Mouse (Mus musculus) MEL (cell line): Measurements from ENCODE around the gene Cep68. TPM values are rescaled to one million over a fixed set of nuclear protein-coding genes. Genes with fewer than 3 reads are reported as not detected.

Experiments used
- DNase-seq: peaks from one replicate; pipeline ENCODE4 v3.0.0; 2011; ENCODE audit warnings: low read depth, low spot score
- H3K27ac ChIP-seq: 2 replicates; pipeline ENCODE4 v1.5.1; 2012; ENCODE audit warnings: low read depth, mild to moderate bottlenecking, control low read depth, low read length, moderate library complexity; ENCODE audit not compliant: control insufficient read depth
- H3K27me3 ChIP-seq, 2 experiments: fragments of 150-350 bp in 1 of 2; sonication (generic) in 1 of 2; 2 replicates each; pipeline ENCODE4 v1.6.1; 2012; ENCODE audit warnings: low read length in 2 of 2, mild to moderate bottlenecking in 2 of 2, improper control_type of control experiment in 1 of 2, moderate library complexity in 1 of 2; ENCODE audit not compliant: insufficient read depth in 2 of 2, control insufficient read depth in 1 of 2
- H3K36me3 ChIP-seq, 2 experiments: 2 replicates each; pipeline ENCODE4 v1.6.1; 2012 to 2014; ENCODE audit warnings: low read length in 2 of 2, improper control_type of control experiment in 1 of 2, inconsistent platforms in 1 of 2, mild to moderate bottlenecking in 1 of 2; ENCODE audit not compliant: insufficient read depth in 2 of 2, control insufficient read depth in 1 of 2
- H3K4me1 ChIP-seq, 2 experiments: fragments of 150-350 bp in 1 of 2; sonication (generic) in 1 of 2; 2 replicates each; pipeline ENCODE4 v1.6.1; 2012; ENCODE audit warnings: low read length in 2 of 2, improper control_type of control experiment in 1 of 2, mild to moderate bottlenecking in 1 of 2; ENCODE audit not compliant: insufficient read depth in 2 of 2, control insufficient read depth in 1 of 2
- H3K4me3 ChIP-seq, 2 experiments: fragments of 150-350 bp in 1 of 2; sonication (generic) in 1 of 2; 2 replicates each; pipeline ENCODE4 v1.5.1; 2012; ENCODE audit warnings: low read depth in 2 of 2, low read length in 2 of 2, mild to moderate bottlenecking in 2 of 2, moderate library complexity in 2 of 2, control low read depth in 1 of 2, improper control_type of control experiment in 1 of 2; ENCODE audit not compliant: control insufficient read depth in 1 of 2, insufficient read depth in 1 of 2
- H3K79me2 ChIP-seq: 2 replicates; pipeline ENCODE4 v1.6.1; 2012; ENCODE audit warnings: mild to moderate bottlenecking, low read length, moderate library complexity; ENCODE audit not compliant: control insufficient read depth, poor library complexity, insufficient read depth
- H3K9ac ChIP-seq: 2 replicates; pipeline ENCODE4 v1.6.1; 2012; ENCODE audit warnings: low read depth, mild to moderate bottlenecking, control low read depth, low read length, moderate library complexity; ENCODE audit not compliant: control insufficient read depth, poor library complexity, severe bottlenecking
- H3K9me3 ChIP-seq: fragments of 150-350 bp; sonication (generic); replicated peaks from 2 replicates; pipeline ENCODE4 v1.6.1; 2012; ENCODE audit warnings: mild to moderate bottlenecking, low read length, improper control_type of control experiment, moderate library complexity; ENCODE audit not compliant: insufficient read depth
- BHLHE40 ChIP-seq: IDR thresholded peaks from 2 replicates; pipeline ENCODE4 v1.6.1; 2012; ENCODE audit warnings: low read depth, mild to moderate bottlenecking, inconsistent platforms, low read length, improper control_type of control experiment, borderline replicate concordance
- CHD2 ChIP-seq: IDR thresholded peaks from 2 replicates; pipeline ENCODE4 v1.6.1; 2011; ENCODE audit warnings: low read length, improper control_type of control experiment
- E2F4 ChIP-seq: IDR thresholded peaks from 2 replicates; pipeline ENCODE4 v1.6.1; 2011; ENCODE audit warnings: low read depth, low read length, improper control_type of control experiment, borderline replicate concordance
- ELF1 ChIP-seq: IDR thresholded peaks from 2 replicates; pipeline ENCODE4 v1.6.1; 2014; ENCODE audit warnings: low read depth, mild to moderate bottlenecking, inconsistent platforms, low read length, improper control_type of control experiment, moderate library complexity
- EP300 ChIP-seq, 2 experiments: IDR thresholded peaks; 2 replicates each; pipeline ENCODE4 v1.6.1; 2011; ENCODE audit warnings: improper control_type of control experiment in 2 of 2, low read length in 2 of 2, low read depth in 1 of 2, mild to moderate bottlenecking in 1 of 2
- GABPA ChIP-seq: IDR thresholded peaks from 2 replicates; pipeline ENCODE4 v1.6.1; 2012; ENCODE audit warnings: low read depth, mild to moderate bottlenecking, inconsistent platforms, low read length, improper control_type of control experiment, moderate library complexity
- JUND ChIP-seq: IDR thresholded peaks from 2 replicates; pipeline ENCODE4 v1.6.1; 2011; ENCODE audit warnings: low read depth, mild to moderate bottlenecking, improper control_type of control experiment, low read length
- MAX ChIP-seq: IDR thresholded peaks from 2 replicates; pipeline ENCODE4 v1.6.1; 2011; ENCODE audit warnings: low read length, improper control_type of control experiment
- MXI1 ChIP-seq: IDR thresholded peaks from 2 replicates; pipeline ENCODE4 v1.6.1; 2011; ENCODE audit warnings: mild to moderate bottlenecking, low read depth, low read length, improper control_type of control experiment
- MYB ChIP-seq: IDR thresholded peaks from 2 replicates; pipeline ENCODE4 v1.6.1; 2011; ENCODE audit warnings: mild to moderate bottlenecking, low read depth, low read length, improper control_type of control experiment
- MYC ChIP-seq: IDR thresholded peaks from 2 replicates; pipeline ENCODE4 v1.6.1; 2011; ENCODE audit warnings: low read depth, mild to moderate bottlenecking, low read length, improper control_type of control experiment, moderate library complexity
- NELFE ChIP-seq: IDR thresholded peaks from 2 replicates; pipeline ENCODE4 v1.6.1; 2011; ENCODE audit warnings: low read depth, low read length, improper control_type of control experiment
- NRF1 ChIP-seq: IDR thresholded peaks from 2 replicates; pipeline ENCODE4 v1.6.1; 2014; ENCODE audit warnings: low read depth, mild to moderate bottlenecking, inconsistent platforms, low read length, improper control_type of control experiment, moderate library complexity; ENCODE audit not compliant: poor library complexity, insufficient read depth, severe bottlenecking
- POLR2AphosphoS2 ChIP-seq: IDR thresholded peaks from 2 replicates; pipeline ENCODE4 v1.6.1; 2011; ENCODE audit warnings: low read length, improper control_type of control experiment
- POLR2AphosphoS5 ChIP-seq: IDR thresholded peaks from 2 replicates; pipeline ENCODE4 v1.6.1; 2012; ENCODE audit warnings: low read depth, borderline replicate concordance, mild to moderate bottlenecking, inconsistent platforms, low read length, moderate library complexity, mixed read lengths
- RCOR1 ChIP-seq: IDR thresholded peaks from 2 replicates; pipeline ENCODE4 v1.6.1; 2012; ENCODE audit warnings: low read depth, mild to moderate bottlenecking, inconsistent platforms, low read length, improper control_type of control experiment
- SMC3 ChIP-seq: IDR thresholded peaks from 2 replicates; pipeline ENCODE4 v1.6.1; 2011; ENCODE audit warnings: low read depth, low read length, improper control_type of control experiment
- UBTF ChIP-seq: IDR thresholded peaks from 2 replicates; pipeline ENCODE4 v1.6.1; 2012; ENCODE audit warnings: low read depth, mild to moderate bottlenecking, inconsistent platforms, low read length, improper control_type of control experiment, moderate library complexity, borderline replicate concordance; ENCODE audit not compliant: insufficient read depth
- USF2 ChIP-seq, 2 experiments: IDR thresholded peaks; 2 replicates each; pipeline ENCODE4 v1.6.1; 2011 to 2012; ENCODE audit warnings: improper control_type of control experiment in 2 of 2, low read length in 2 of 2, borderline replicate concordance in 1 of 2, inconsistent platforms in 1 of 2, low read depth in 1 of 2, mild to moderate bottlenecking in 1 of 2; ENCODE audit not compliant: insufficient read depth in 1 of 2
- ZNF384 ChIP-seq: IDR thresholded peaks from 2 replicates; pipeline ENCODE4 v1.6.1; 2012; ENCODE audit warnings: low read depth, mild to moderate bottlenecking, inconsistent platforms, low read length, improper control_type of control experiment
- polyA plus RNA-seq, 2 experiments: library from polyadenylated mRNA; stranded (reverse) in 1 of 2; unstranded in 1 of 2; fragments of >175 nt in 1 of 2; fragments of >200 nt in 1 of 2; gene quantifications; 2 replicates each; pipeline versions ENCODE4 v1.2.1 to v1.2.4; 2012; ENCODE audit warnings: low replicate concordance in 2 of 2, low read depth in 1 of 2; ENCODE audit not compliant: insufficient read length in 2 of 2, insufficient read depth in 1 of 2, missing spikeins in 1 of 2
- total RNA-seq: library from RNA; depleted of rRNA; stranded (reverse); fragments of 300-350 nt; gene quantifications from 2 replicates; pipeline ENCODE4 v1.2.3, GENCODE M21; 2012

Cep68 gene
- total and polyA plus RNA-seq, 3 experiments = 22.2 to 24.7 TPM; not detected in 1

GRCm38 (mm10) chr11:20239279-20239861 lies 9.9 kb downstream of the Cep68 start:
- Histone ChIP-seq H3K4me1 (peaks cover 4 to 6% of the 10 kb centered on the region in 2 experiments; a peak in 3 of 4 replicates), H3K36me3 (peaks cover 11 to 19% of the 10 kb centered on the region in 2 experiments)

DNA sequence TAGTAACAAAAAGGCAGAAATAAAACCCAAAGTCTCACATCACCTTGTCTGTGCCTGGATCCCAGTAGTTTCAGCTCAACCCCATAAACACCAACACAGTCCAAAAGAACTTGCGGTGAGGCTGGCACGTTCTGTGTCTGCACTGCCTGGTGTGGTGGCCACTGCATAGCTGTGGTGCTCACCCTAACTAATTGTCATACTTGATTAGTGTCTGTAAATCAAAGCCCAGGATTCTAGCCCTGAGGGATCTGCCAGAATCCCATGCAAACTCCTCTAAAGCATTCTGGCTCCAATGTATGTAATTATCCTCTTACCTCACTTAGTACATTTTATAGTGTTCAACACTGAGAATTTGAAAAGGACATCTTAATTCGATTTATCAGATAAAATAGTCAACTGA lies 11.3 kb downstream of the Cep68 start:
- H3K9me3 ChIP-seq = no peaks in the 10 kb centered on the region
- H3K27ac ChIP-seq = no peak overlapping the region
- H3K27me3 ChIP-seq = no peaks in the 10 kb centered on the region
- no peak overlapping the region for H3K4me3 ChIP-seq
- H3K36me3 ChIP-seq = peaks cover 7 to 23% of the 10 kb centered on the region in 2 experiments
- H3K4me1 ChIP-seq = no peaks in the 10 kb centered on the region
- H3K79me2 ChIP-seq = peaks cover under 1% of the 10 kb centered on the region; the same call in 1 of the 2 replicates
- TF ChIP-seq ZNF384 (no peak), UBTF (no peak), E2F4 (no peak), NELFE (no peak), MYC (no peak), BHLHE40 (no peak), POLR2AphosphoS5 (no peak), MXI1 (no peak), SMC3 (no peak), CHD2 (no peak), GABPA (no peak), RCOR1 (no peak), MYB (no peak), USF2 (IDR thresholded peaks at IDR 0.05; ENCODE audit: borderline replicate concordance in 1 of 2, insufficient read depth in 1 of 2, low read depth in 1 of 2, low read length in 2 of 2) (no peak), JUND (no peak), MAX (no peak), ELF1 (no peak), EP300 (IDR thresholded peaks at IDR 0.05; ENCODE audit: low read depth in 1 of 2, low read length in 2 of 2) (no peak)
- no peak overlapping the region for H3K9ac ChIP-seq
- DNase-seq = no peak

More at GRCm38 (mm10) chr11:20239279-20239861, 9.9 kb downstream of the Cep68 start:
- no peak overlapping the region for H3K27ac ChIP-seq
- H3K27me3 ChIP-seq = no peaks in the 10 kb centered on the region
- peaks cover 4% of the 10 kb centered on the region; the same call in 1 of the 2 replicates for H3K79me2 ChIP-seq
- no peak for TF ChIP-seq NRF1
- TF ChIP-seq POLR2AphosphoS2 = 0 out of 2 replicates have a peak, but pooled peaks have one; percentile 18
- DNase-seq = no peak
- no peak overlapping the region for H3K4me3 ChIP-seq
- H3K9me3 ChIP-seq = no peaks in the 10 kb centered on the region
- no peak overlapping the region for H3K9ac ChIP-seq
